ENCODE assay signal across 8 mouse cellular contexts in genomic region chr6:7692884-7693585, GRCm38 (mm10). TPM values are rescaled to one million over a fixed set of nuclear protein-coding genes. Genes with fewer than 3 reads are reported as not detected.
DNase-seq lines count a peak whose midpoint lies in the region; ATAC-seq lines count a peak whose summit lies in the region.

Gene Asns (minus strand): TSS chr6:7693254.

- no peaks in the 10 kb centered on the region for H3K36me3 ChIP-seq in intestine, embryonic 14.5 days (ENCODE audit: control insufficient read depth, insufficient read depth, low read length)

- peaks cover 4% of the 10 kb centered on the region; the same call in 1 of the 2 replicates for H3K4me1 ChIP-seq in intestine, embryonic 14.5 days (replicated peaks; ENCODE audit: control insufficient read depth, insufficient read depth, low read length)

- peak within 1 kb of the TSS; percentile 70 for H3K4me3 ChIP-seq in intestine, embryonic 14.5 days (ENCODE audit: low read depth, low read length)

- H3K9ac ChIP-seq in intestine, embryonic 14.5 days (ENCODE audit: low read length): peak within 1 kb of the TSS; percentile 62

- no peaks in the 10 kb centered on the region for H3K27me3 ChIP-seq in intestine, embryonic 14.5 days (replicated peaks; ENCODE audit: control insufficient read depth, insufficient read depth, low read length)

- no peaks in the 10 kb centered on the region for H3K9me3 ChIP-seq in intestine, embryonic 14.5 days (ENCODE audit: control insufficient read depth, low read length)

- DNase-seq in adrenal gland, adult 18-20 months (ENCODE audit: low spot score in 2 of 2): peak; percentile 72 to 73
- DNase-seq in embryo, embryonic 10.5 days (ENCODE audit: low spot score): peak; percentile 88
- DNase-seq in gastrocnemius, postnatal 36 days: peak; percentile 27 to 43
- DNase-seq in intestine, embryonic 14.5 days (ENCODE audit: low spot score): peak; percentile 90
- DNase-seq in left cerebral cortex, postnatal 10 days (ENCODE audit: extremely low spot score in 1 of 2, low spot score in 2 of 2): peak; percentile 77 to 89
- peak; percentile 92 for DNase-seq in right cerebral cortex, postnatal 10 days (ENCODE audit: low spot score in 2 of 2)
- peak; percentile 85 for DNase-seq in urinary bladder, postnatal 14 days (ENCODE audit: low spot score)

- H3K27ac ChIP-seq in intestine, embryonic 14.5 days (ENCODE audit: low read depth): peak within 1 kb of the TSS; percentile 51

- peak; percentile 95 for ATAC-seq in intestine, embryonic 14.5 days (replicated peaks; ENCODE audit: low FRiP score, low TSS enrichment, low read depth)
- ATAC-seq in megakaryocyte progenitor cell, adult 5-6 weeks (replicated peaks; ENCODE audit: poor library complexity): peak; percentile 75

- intact Hi-C loops in gastrocnemius, postnatal 36 days (cut with DNase I): no loop called here
- intact Hi-C loops in left cerebral cortex, postnatal 10 days (cut with DNase I): no loop called here

- peak within 1 kb of the TSS; percentile 88 for H3K4me2 ChIP-seq in intestine, embryonic 14.5 days (ENCODE audit: low read length)

- under 1% methylated on average over 49 of the region's 51 CpGs for WGBS in intestine, embryonic 14.5 days

RNA-seq across cellular contexts. Expression of gene Asns, which starts in this region (rescaled TPM):
- total RNA-seq in adrenal gland, adult 18-20 months (2021): 10 to 100 TPM; 51.2 to 58.4 TPM
- 1 to 10 TPM; 1.4 to 1.6 TPM for total RNA-seq in gastrocnemius, postnatal 36 days (2021)
- 70.8 and 89.0 TPM in 2 replicates for polyA plus RNA-seq in intestine, embryonic 14.5 days (2014; fragmentation: Nextera tagmentation; extraction: Ambion mirVana)
- total RNA-seq in left cerebral cortex, postnatal 10 days (2021): 100 to 1,000 TPM; 114 to 125 TPM
- total RNA-seq in megakaryocyte progenitor cell, adult 5-6 weeks (2015): 64.9 and 95.9 TPM in 2 replicates
- total RNA-seq in megakaryocyte progenitor cell, adult 5-6 weeks (2017): 33.3 and 46.0 TPM in 2 replicates

Comparison
In these comparisons a context has a peak if more than half of its experiments do, and no peak if none do; other contexts are left out.
1. Peak in every context shown above with its lines: DNase-seq, ATAC-seq, H3K4me3 ChIP-seq and H3K27ac ChIP-seq.
2. RNA of gene Asns (total RNA-seq): 114 to 125 TPM in left cerebral cortex, postnatal 10 days, 33.3 to 95.9 TPM in megakaryocyte progenitor cell, adult 5-6 weeks and 51.2 to 58.4 TPM in adrenal gland, adult 18-20 months; 1.4 to 1.6 TPM in gastrocnemius, postnatal 36 days; every median in the first group is over 10 times any median in the second.
3. DNase-seq: peak in every context shown above with its lines; median percentile 92 in right cerebral cortex, postnatal 10 days; 90 in intestine, embryonic 14.5 days; 88 in embryo, embryonic 10.5 days; 85 in urinary bladder, postnatal 14 days; 83 in left cerebral cortex, postnatal 10 days; 72 in adrenal gland, adult 18-20 months; 35 in gastrocnemius, postnatal 36 days.